Mouse (Mus musculus) adrenal gland, adult 18-20 months (tissue): ENCODE measurements at regions not wholly inside any gene's neighbourhood (a gene's known extent, or its start where the extent isn't known, plus 50 kb on each side); places are given as distances from the start of the nearest gene placed in this dataset.

Experiments
- DNase-seq, 2 experiments: peaks; one replicate each; pipeline ENCODE4 v3.0.0; 2021 to 2022; ENCODE audit warnings: low spot score in 2 of 2

GRCm38 (mm10) chr7:125250970-125251585, 193.4 kb upstream of the Kdm8 start:
- DNase-seq, result no peak

GRCm38 (mm10) chr7:125254302-125254701, 190.2 kb upstream of the Kdm8 start:
- DNase-seq, result no peak

GRCm38 (mm10) chr7:125259016-125259415, 185.5 kb upstream of the Kdm8 start:
- no peak for DNase-seq

- no peak for DNase-seq
Observed at GRCm38 (mm10) chr7:125262133-125262532, 182.3 kb upstream of the Kdm8 start.

GRCm38 (mm10) chr7:125262672-125263365, 181.7 kb upstream of the Kdm8 start:
- no peak for DNase-seq

GRCm38 (mm10) chr7:125263756-125264155, 180.7 kb upstream of the Kdm8 start:
- DNase-seq, result no peak

GRCm38 (mm10) chr7:125270711-125271110, 173.8 kb upstream of the Kdm8 start:
- no peak for DNase-seq

- DNase-seq, result peak in 1 of 2 experiments; percentile 5
Observed at GRCm38 (mm10) chr7:125271356-125271755, 173.1 kb upstream of the Kdm8 start.

GRCm38 (mm10) chr7:125281371-125281770, 163.1 kb upstream of the Kdm8 start:
- DNase-seq, result no peak

GRCm38 (mm10) chr7:125295226-125295625, 149.2 kb upstream of the Kdm8 start:
- no peak for DNase-seq

- no peak for DNase-seq
Observed at GRCm38 (mm10) chr7:125308433-125308832, 136.0 kb upstream of the Kdm8 start.

GRCm38 (mm10) chr7:125310971-125311370, 133.5 kb upstream of the Kdm8 start:
- no peak for DNase-seq

- DNase-seq, result no peak
Observed at GRCm38 (mm10) chr7:125313604-125314003, 130.9 kb upstream of the Kdm8 start.

- DNase-seq, result no peak
Observed at GRCm38 (mm10) chr7:125334769-125335168, 109.7 kb upstream of the Kdm8 start.

GRCm38 (mm10) chr7:125335586-125336165, 108.8 kb upstream of the Kdm8 start:
- no peak for DNase-seq

- DNase-seq, result no peak
Observed at GRCm38 (mm10) chr7:125336826-125337225, 107.7 kb upstream of the Kdm8 start.

- no peak for DNase-seq
Observed at GRCm38 (mm10) chr7:125338177-125338751, 106.2 kb upstream of the Kdm8 start.

- no peak for DNase-seq
Observed at GRCm38 (mm10) chr7:125340326-125340905, 104.1 kb upstream of the Kdm8 start.

GRCm38 (mm10) chr7:125349606-125350005, 94.9 kb upstream of the Kdm8 start:
- no peak for DNase-seq

GRCm38 (mm10) chr7:125354211-125354610, 90.3 kb upstream of the Kdm8 start:
- no peak for DNase-seq

GRCm38 (mm10) chr7:125354956-125355355, 89.5 kb upstream of the Kdm8 start:
- no peak for DNase-seq

GRCm38 (mm10) chr7:125358016-125358415, 86.5 kb upstream of the Kdm8 start:
- no peak for DNase-seq
